Mouse (Mus musculus) kidney, embryonic 16.5 days (tissue): ENCODE measurements around the gene P3h2. TPM values are rescaled to one million over a fixed set of nuclear protein-coding genes. Genes with fewer than 3 reads are reported as not detected.

Experiments used
- ATAC-seq: fragments of 200-750 bp; cut with Nextera tagmentation; 2 replicates; pipeline ENCODE4 v1.8.0; 2017; ENCODE audit warnings: moderate TSS enrichment; ENCODE audit not compliant: low FRiP score, low TSS enrichment
- H3K27ac ChIP-seq: fragments of 300-500 bp; sonication (generic); 2 replicates; pipeline ENCODE4 v1.5.1; 2014; ENCODE audit warnings: low read length
- H3K27me3 ChIP-seq: fragments of 300-500 bp; sonication (generic); 2 replicates; pipeline ENCODE4 v1.6.1; 2014; ENCODE audit warnings: low read length, control low read depth, mixed read lengths; ENCODE audit not compliant: insufficient read depth
- H3K36me3 ChIP-seq: fragments of 300-500 bp; sonication (generic); 2 replicates; pipeline ENCODE4 v1.6.1; 2014; ENCODE audit warnings: low read length, control low read depth, mixed read lengths; ENCODE audit not compliant: insufficient read depth
- H3K4me1 ChIP-seq: fragments of 300-500 bp; sonication (generic); 2 replicates; pipeline ENCODE4 v1.6.1; 2014; ENCODE audit warnings: low read length, control low read depth, mixed read lengths; ENCODE audit not compliant: insufficient read depth
- H3K4me2 ChIP-seq: fragments of 300-500 bp; sonication (generic); replicated peaks from 2 replicates; pipeline ENCODE4 v1.6.1; 2014; ENCODE audit warnings: low read depth, low read length
- H3K4me3 ChIP-seq: fragments of 300-500 bp; sonication (generic); 2 replicates; pipeline ENCODE4 v1.5.1; 2014; ENCODE audit warnings: mild to moderate bottlenecking, low read length
- H3K9ac ChIP-seq: fragments of 300-500 bp; sonication (generic); replicated peaks from 2 replicates; pipeline ENCODE4 v1.6.1; 2014; ENCODE audit warnings: low read length
- H3K9me3 ChIP-seq: fragments of 300-500 bp; sonication (generic); 2 replicates; pipeline ENCODE4 v1.6.1; 2016; ENCODE audit warnings: low read length, control low read depth
- WGBS: fragments of 180-500 bp; shearing (Covaris S2); extraction: QIAGEN DNeasy Blood & Tissue Kit; methylation state at CpG from one replicate; pipeline ENCODE4 v1.1.7; 2014; 5-methylcytosine and 5-hydroxymethylcytosine counted together
- polyA plus RNA-seq: library from polyadenylated mRNA; unstranded; fragments of >200 nt; fragmentation: Nextera tagmentation; extraction: Ambion mirVana; gene quantifications from 2 replicates; pipeline ENCODE4 v1.2.1, GENCODE M21; 2015

P3h2 gene
- polyA plus RNA-seq, 1 experiment from 2014 or later: 7.0 TPM

DNA sequence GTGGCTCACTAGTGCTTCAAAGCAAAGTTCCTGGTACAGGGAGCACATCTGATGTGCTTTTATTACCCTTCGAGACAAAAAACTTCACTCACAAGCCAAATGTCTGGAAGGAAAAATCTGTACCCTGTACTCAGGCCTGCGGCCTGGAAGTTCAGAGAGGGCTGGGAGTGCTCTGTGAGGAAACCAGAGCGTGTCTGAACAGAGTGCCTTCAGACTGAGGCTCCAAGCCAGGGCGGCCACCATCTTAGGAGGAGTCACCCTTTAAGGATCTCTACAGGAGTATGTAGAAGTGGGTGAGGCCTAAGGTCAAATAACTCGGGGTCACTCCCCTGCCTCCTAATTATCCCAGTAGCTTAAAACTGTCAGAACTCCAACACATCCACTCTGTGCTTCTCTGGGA lies 152.2 kb downstream of the P3h2 start:
- ATAC-seq: peak; percentile 63; the same call in 1 of the 2 replicates
- no peaks in the 10 kb centered on the region for H3K36me3 ChIP-seq
- 37% methylated on average over 5 of the region's 5 CpGs for WGBS

DNA sequence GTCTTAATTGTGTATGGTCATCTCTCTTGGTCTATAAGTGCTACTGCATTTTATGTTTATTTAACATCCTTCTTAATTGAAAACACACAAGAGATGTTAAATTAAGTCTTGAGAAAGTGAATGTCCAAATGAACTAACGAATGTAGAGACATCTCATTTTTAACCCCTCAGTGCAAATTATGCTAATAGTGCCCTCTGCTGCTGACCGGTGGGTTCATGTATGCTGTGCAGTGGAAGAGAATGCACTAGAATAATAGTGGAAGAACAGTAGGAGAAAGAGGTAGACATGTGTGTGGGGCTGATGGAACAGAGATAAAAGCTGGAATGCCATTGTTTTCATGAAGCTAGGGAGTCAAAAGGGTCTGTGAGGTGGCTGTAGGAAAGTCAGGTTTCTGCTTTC lies 153.6 kb downstream of the P3h2 start:
- 58% methylated on average over 2 of the region's 2 CpGs for WGBS
- H3K27me3 ChIP-seq: no peaks in the 10 kb centered on the region
- H3K9ac ChIP-seq: no peak overlapping the region
- no peaks in the 10 kb centered on the region for H3K36me3 ChIP-seq
- no peak overlapping the region for H3K4me3 ChIP-seq
- no peak overlapping the region for H3K27ac ChIP-seq
- ATAC-seq: no peak
- no peak overlapping the region for H3K4me2 ChIP-seq
- no peaks in the 10 kb centered on the region for H3K9me3 ChIP-seq
- no peaks in the 10 kb centered on the region for H3K4me1 ChIP-seq

More for the DNA sequence above, 152.2 kb downstream of the P3h2 start:
- no peaks in the 10 kb centered on the region for H3K4me1 ChIP-seq
- H3K27me3 ChIP-seq: no peaks in the 10 kb centered on the region
- no peak overlapping the region for H3K4me2 ChIP-seq
- no peaks in the 10 kb centered on the region for H3K9me3 ChIP-seq
- H3K4me3 ChIP-seq: no peak overlapping the region
- no peak overlapping the region for H3K27ac ChIP-seq
- no peak overlapping the region for H3K9ac ChIP-seq

DNA sequence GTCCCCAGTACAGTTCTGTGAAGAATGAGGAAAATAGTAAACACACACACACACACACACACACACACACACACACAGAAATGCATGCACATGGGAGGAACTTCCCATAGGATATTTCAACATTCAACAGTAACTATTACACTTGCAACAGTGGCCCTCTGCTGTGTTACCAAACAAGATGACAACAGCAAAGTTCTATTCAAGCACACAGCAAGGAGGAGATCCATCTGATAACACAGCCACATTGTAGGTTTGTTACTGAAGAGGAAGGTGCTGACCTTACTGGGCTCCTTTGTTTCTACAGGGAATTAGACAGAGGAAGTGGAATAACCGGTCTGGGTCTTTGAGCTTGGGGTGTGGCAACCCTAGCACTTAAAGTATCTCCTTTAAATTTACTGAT lies 157.5 kb downstream of the P3h2 start:
- no peak overlapping the region for H3K4me3 ChIP-seq
- no peaks in the 10 kb centered on the region for H3K4me1 ChIP-seq
- no peak overlapping the region for H3K4me2 ChIP-seq
- no peak overlapping the region for H3K9ac ChIP-seq
- H3K27ac ChIP-seq: no peak overlapping the region
- no peak for ATAC-seq
- H3K36me3 ChIP-seq: no peaks in the 10 kb centered on the region
- no peaks in the 10 kb centered on the region for H3K9me3 ChIP-seq
- no peaks in the 10 kb centered on the region for H3K27me3 ChIP-seq
- 57% methylated on average over 1 of the region's 1 CpGs for WGBS

DNA sequence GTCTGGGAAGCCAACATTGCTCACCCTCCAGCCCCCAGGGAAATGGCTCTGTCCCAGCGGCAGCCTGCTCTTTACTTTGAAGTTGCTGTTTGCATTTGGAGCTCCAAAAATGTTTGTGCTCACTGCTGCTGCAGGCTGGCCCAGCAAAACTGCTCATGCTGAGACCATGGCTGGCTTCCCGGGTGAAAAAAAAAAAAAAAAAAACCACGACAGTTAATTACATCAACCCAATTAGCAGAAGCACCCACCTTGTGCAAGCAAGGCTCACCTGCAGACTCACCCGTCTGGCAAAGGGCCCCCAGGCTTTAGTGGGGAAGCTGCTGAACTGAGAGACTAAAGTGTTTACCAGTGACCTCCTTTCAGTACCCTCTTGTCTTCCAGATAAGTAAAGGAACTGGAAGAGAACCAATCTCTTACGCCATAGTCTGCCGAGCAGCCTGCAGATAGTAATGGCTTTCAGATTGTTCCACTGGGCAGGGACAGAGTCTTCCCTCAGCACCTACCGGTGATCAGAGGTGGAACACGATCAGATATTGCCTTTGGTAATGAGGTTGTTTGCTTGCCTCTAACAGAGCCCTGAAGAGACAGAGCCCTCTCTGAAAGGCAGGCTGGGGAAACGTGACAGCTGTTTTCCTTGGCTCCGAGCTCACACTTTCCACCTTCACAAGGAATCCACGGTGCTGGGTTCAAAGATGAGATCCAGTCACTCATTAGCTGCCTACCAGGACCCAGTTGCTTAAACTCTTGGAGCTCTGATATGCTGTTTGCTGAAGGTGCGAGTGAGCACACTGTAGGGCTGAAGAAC lies 160.2 kb downstream of the P3h2 start:
- Histone ChIP-seq H3K4me3 (no peak overlapping the region), H3K4me1 (no peaks in the 10 kb centered on the region), H3K4me2 (no peak overlapping the region), H3K9ac (no peak overlapping the region), H3K27ac (no peak overlapping the region), H3K36me3 (no peaks in the 10 kb centered on the region), H3K9me3 (no peaks in the 10 kb centered on the region), H3K27me3 (no peaks in the 10 kb centered on the region)
- WGBS: 42% methylated on average over 12 of the region's 12 CpGs
- no peak for ATAC-seq

DNA sequence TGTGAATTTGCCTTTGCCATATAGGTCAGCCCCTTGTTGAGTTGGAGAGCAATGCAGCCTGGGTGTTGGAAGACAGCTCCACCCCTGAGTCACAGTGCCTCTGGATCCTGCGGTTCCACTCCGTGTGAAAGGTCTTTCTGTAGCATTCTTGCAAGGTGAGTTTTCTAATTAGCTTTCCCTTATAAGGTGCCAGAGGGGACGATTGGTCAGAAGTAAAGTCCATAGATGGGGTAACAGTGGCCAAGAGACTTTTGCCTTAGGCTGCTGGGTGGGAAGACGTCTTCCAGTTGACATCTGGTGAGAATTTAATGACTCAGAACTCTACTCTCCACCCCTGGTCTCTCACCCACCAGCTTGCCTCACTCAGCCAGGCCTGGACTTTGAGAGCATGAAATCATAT lies 163.3 kb downstream of the P3h2 start:
- ATAC-seq: no peak
- H3K4me1 ChIP-seq: no peaks in the 10 kb centered on the region
- H3K27me3 ChIP-seq: no peaks in the 10 kb centered on the region
- H3K9me3 ChIP-seq: no peaks in the 10 kb centered on the region
- H3K9ac ChIP-seq: no peak overlapping the region
- no peak overlapping the region for H3K4me2 ChIP-seq
- H3K4me3 ChIP-seq: no peak overlapping the region
- H3K27ac ChIP-seq: no peak overlapping the region
- H3K36me3 ChIP-seq: no peaks in the 10 kb centered on the region
- WGBS: 50% methylated on average over 4 of the region's 4 CpGs

DNA sequence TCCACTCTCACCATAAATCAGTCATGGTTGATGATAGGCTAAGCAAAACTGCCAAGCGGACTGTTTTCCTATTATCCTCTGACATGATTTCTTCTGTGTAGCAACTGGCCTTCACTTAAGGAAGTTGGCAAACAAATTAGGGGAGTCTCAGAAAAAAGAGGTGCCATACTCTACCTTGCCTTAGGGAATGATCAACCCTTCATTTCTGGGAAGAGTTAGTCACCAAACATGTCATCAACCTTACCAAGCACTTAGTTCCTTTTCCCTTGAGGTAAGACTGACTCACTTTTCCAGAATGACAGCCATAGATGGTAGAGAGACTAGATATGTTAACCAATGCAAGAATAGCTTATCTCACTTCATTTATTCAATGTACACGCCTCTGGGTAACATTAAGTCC lies 171.4 kb downstream of the P3h2 start:
- H3K27me3 ChIP-seq: no peaks in the 10 kb centered on the region
- WGBS: 80% methylated on average over 2 of the region's 2 CpGs
- no peaks in the 10 kb centered on the region for H3K36me3 ChIP-seq
- H3K9ac ChIP-seq: no peak overlapping the region
- H3K9me3 ChIP-seq: no peaks in the 10 kb centered on the region
- ATAC-seq: no peak
- no peak overlapping the region for H3K4me2 ChIP-seq
- H3K4me3 ChIP-seq: no peak overlapping the region
- no peaks in the 10 kb centered on the region for H3K4me1 ChIP-seq
- H3K27ac ChIP-seq: no peak overlapping the region

DNA sequence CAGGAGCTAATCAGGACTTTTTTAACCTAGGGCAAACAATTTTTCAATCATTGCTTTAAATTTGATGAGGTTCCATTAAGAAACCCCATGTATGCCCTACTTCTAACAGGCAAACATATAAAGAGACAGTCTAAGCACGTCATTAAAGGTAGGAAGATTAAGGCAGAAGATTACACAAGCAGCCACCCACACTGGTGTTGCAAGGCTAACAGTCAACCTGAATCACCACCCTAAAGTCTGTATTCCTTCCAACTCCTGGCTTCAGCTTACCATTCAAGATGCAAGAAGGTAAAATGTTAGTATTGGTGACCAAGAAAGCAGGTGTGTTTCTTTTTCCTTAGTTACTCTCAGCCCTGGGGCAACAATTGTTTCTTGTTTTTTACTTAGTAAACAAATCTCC lies 193.4 kb downstream of the P3h2 start:
- no peak for ATAC-seq
- H3K4me1 ChIP-seq: no peaks in the 10 kb centered on the region
- WGBS: 71% methylated on average over 1 of the region's 1 CpGs
- H3K9me3 ChIP-seq: no peaks in the 10 kb centered on the region
- no peak overlapping the region for H3K4me2 ChIP-seq
- no peak overlapping the region for H3K27ac ChIP-seq
- no peaks in the 10 kb centered on the region for H3K27me3 ChIP-seq
- H3K36me3 ChIP-seq: no peaks in the 10 kb centered on the region
- no peak overlapping the region for H3K4me3 ChIP-seq
- H3K9ac ChIP-seq: no peak overlapping the region
